Mouse (Mus musculus) spleen, embryonic (tissue): ENCODE data around the gene Hspb11.

ENCODE experiments used
- CTCF ChIA-PET: fragments of 350-600 bp; sonication (Branson Sonifier 250); formaldehyde crosslinking; loops from one replicate; lab custom pipeline; 2022; lab: Charles Lee

The Hspb11 gene

GRCm38 (mm10) chr4:107249471-107249870 is 3.9 kb upstream of the Hspb11 start:
- CTCF ChIA-PET: interaction anchor here (0.7 to 1.2 kb wide), 3 partner anchors 12 to 100 kb away, joined by 4 to 5 read pairs (median 5); no protein-coding TSS in a partner anchor

- CTCF ChIA-PET: interaction anchor here (0.7 kb wide), 2 partner anchors 517 to 915 kb away, joined by 3 to 6 read pairs; no protein-coding TSS in a partner anchor
These were observed 2.9 kb upstream of the Hspb11 start for GRCm38 (mm10) chr4:107250494-107250893.

- CTCF ChIA-PET: interaction anchor here (0.7 kb wide), 2 partner anchors 201 to 1809 kb away, joined by 5 to 6 read pairs; no protein-coding TSS in a partner anchor
These were observed 871 bp upstream of the Hspb11 start for GRCm38 (mm10) chr4:107252522-107252921.

GRCm38 (mm10) chr4:107254414-107254813 is 1.0 kb downstream of the Hspb11 start:
- CTCF ChIA-PET: no interaction called here

- CTCF ChIA-PET: interaction anchor here (0.6 kb wide), 1 partner anchor 552 kb away, joined by 3 read pairs; no protein-coding TSS in a partner anchor
These were observed 6.6 kb downstream of the Hspb11 start for GRCm38 (mm10) chr4:107260001-107260400.

GRCm38 (mm10) chr4:107273683-107274082 is 20.3 kb downstream of the Hspb11 start:
- CTCF ChIA-PET: no interaction called here

GRCm38 (mm10) chr4:107274511-107274910 is 21.1 kb downstream of the Hspb11 start:
- CTCF ChIA-PET: no interaction called here

- CTCF ChIA-PET: no interaction called here
These were observed 24.9 kb downstream of the Hspb11 start for GRCm38 (mm10) chr4:107278188-107278707.

GRCm38 (mm10) chr4:107280843-107281475 is 27.6 kb downstream of the Hspb11 start:
- CTCF ChIA-PET: no interaction called here

- CTCF ChIA-PET: interaction anchor here (0.7 kb wide), 1 partner anchor 67 kb away, joined by 10 read pairs; no protein-coding TSS in a partner anchor
These were observed 32.2 kb downstream of the Hspb11 start for GRCm38 (mm10) chr4:107285446-107286200.

- CTCF ChIA-PET: no interaction called here
These were observed 33.0 kb downstream of the Hspb11 start for GRCm38 (mm10) chr4:107286386-107286785.

- CTCF ChIA-PET: no interaction called here
These were observed 34.1 kb downstream of the Hspb11 start for GRCm38 (mm10) chr4:107287517-107287916.

- CTCF ChIA-PET: no interaction called here
These were observed 38.3 kb downstream of the Hspb11 start for GRCm38 (mm10) chr4:107291611-107292272.

- CTCF ChIA-PET: no interaction called here
These were observed 38.9 kb downstream of the Hspb11 start for GRCm38 (mm10) chr4:107292273-107292662.

- CTCF ChIA-PET: interaction anchor here (0.6 kb wide), 1 partner anchor 49 kb away, joined by 5 read pairs; no protein-coding TSS in a partner anchor
These were observed 44.7 kb downstream of the Hspb11 start for GRCm38 (mm10) chr4:107298071-107298606.

- CTCF ChIA-PET: no interaction called here
These were observed 46.5 kb downstream of the Hspb11 start for GRCm38 (mm10) chr4:107299779-107300340.

- CTCF ChIA-PET: no interaction called here
These were observed 47.0 kb downstream of the Hspb11 start for GRCm38 (mm10) chr4:107300371-107300770.

GRCm38 (mm10) chr4:107300902-107301555 is 47.6 kb downstream of the Hspb11 start:
- CTCF ChIA-PET: no interaction called here

- CTCF ChIA-PET: no interaction called here
These were observed 48.8 kb downstream of the Hspb11 start for GRCm38 (mm10) chr4:107302221-107302620.

GRCm38 (mm10) chr4:107302832-107303231 is 49.4 kb downstream of the Hspb11 start:
- CTCF ChIA-PET: no interaction called here

- CTCF ChIA-PET: no interaction called here
These were observed 50.1 kb downstream of the Hspb11 start for GRCm38 (mm10) chr4:107303531-107303930.
